Mouse (Mus musculus): ENCODE results near the gene Mrpl30. TPM values are rescaled to one million over a fixed set of nuclear protein-coding genes. Genes with fewer than 3 reads are reported as not detected.
A peak's percentile ranks its signal among the peaks of the same experiment; 100 is the strongest.

Mrpl30 gene
- polyA plus RNA-seq, 1 experiment: 3.3 TPM

GRCm38 (mm10) chr1:37868640-37869039, 21.6 kb upstream of the Mrpl30 start:
- TF ChIP-seq GATA1 (IDR thresholded peaks at IDR 0.05; ENCODE audit: low read length) (no peak), TAL1 (IDR thresholded peaks at IDR 0.05; ENCODE audit: low read length) (no peak)
- H3K36me3 ChIP-seq (ENCODE audit: control insufficient read depth): no peaks in the 10 kb centered on the region
- H3K27me3 ChIP-seq (ENCODE audit: control insufficient read depth): no peaks in the 10 kb centered on the region
- no peak overlapping the region for H3K4me3 ChIP-seq (replicated peaks)
- no peaks in the 10 kb centered on the region; the same call in 1 of the 2 replicates for H3K9me3 ChIP-seq (ENCODE audit: control insufficient read depth, low read length)
- peaks cover 60% of the 10 kb centered on the region for H3K4me1 ChIP-seq (ENCODE audit: control insufficient read depth)

GRCm38 (mm10) chr1:37869362-37869761, 20.9 kb upstream of the Mrpl30 start:
- H3K27me3 ChIP-seq (ENCODE audit: control insufficient read depth): no peaks in the 10 kb centered on the region
- H3K36me3 ChIP-seq (ENCODE audit: control insufficient read depth): no peaks in the 10 kb centered on the region
- H3K4me1 ChIP-seq (ENCODE audit: control insufficient read depth): peaks cover 55% of the 10 kb centered on the region
- no peak for TF ChIP-seq GATA1 (IDR thresholded peaks at IDR 0.05; ENCODE audit: low read length)
- no peak for TF ChIP-seq TAL1 (IDR thresholded peaks at IDR 0.05; ENCODE audit: low read length)
- no peaks in the 10 kb centered on the region; the same call in 1 of the 2 replicates for H3K9me3 ChIP-seq (ENCODE audit: control insufficient read depth, low read length)
- no peak overlapping the region for H3K4me3 ChIP-seq (replicated peaks)

GRCm38 (mm10) chr1:37871704-37872103, 18.6 kb upstream of the Mrpl30 start, which contains the start of gene Lipt1:
Gene Lipt1, plus strand, starts transcription at chr1:37871738.
- Histone ChIP-seq H3K9me3 (ENCODE audit: control insufficient read depth, low read length) (peaks cover 10% of the 10 kb centered on the region), H3K4me3 (replicated peaks) (peak within 1 kb of the TSS; percentile 75), H3K4me1 (ENCODE audit: control insufficient read depth) (peaks cover 37% of the 10 kb centered on the region), H3K27me3 (ENCODE audit: control insufficient read depth) (no peaks in the 10 kb centered on the region), H3K36me3 (ENCODE audit: control insufficient read depth) (peaks cover 21% of the 10 kb centered on the region)
- TF ChIP-seq TAL1 (IDR thresholded peaks at IDR 0.05; ENCODE audit: low read length) (no peak), GATA1 (IDR thresholded peaks at IDR 0.05; ENCODE audit: low read length) (no peak)

- Histone ChIP-seq H3K9me3 (ENCODE audit: control insufficient read depth, low read length) (peaks cover 10% of the 10 kb centered on the region), H3K4me1 (ENCODE audit: control insufficient read depth) (peaks cover 36% of the 10 kb centered on the region)
- no peak for TF ChIP-seq TAL1 (IDR thresholded peaks at IDR 0.05; ENCODE audit: low read length)
- TF ChIP-seq GATA1 (IDR thresholded peaks at IDR 0.05; ENCODE audit: low read length): no peak
Observed at GRCm38 (mm10) chr1:37872131-37873067, 17.9 kb upstream of the Mrpl30 start.

GRCm38 (mm10) chr1:37873157-37873556, 17.1 kb upstream of the Mrpl30 start:
- Histone ChIP-seq H3K36me3 (ENCODE audit: control insufficient read depth) (peaks cover 35% of the 10 kb centered on the region), H3K4me1 (ENCODE audit: control insufficient read depth) (peaks cover 36% of the 10 kb centered on the region), H3K9me3 (ENCODE audit: control insufficient read depth, low read length) (peaks cover 10% of the 10 kb centered on the region), H3K27me3 (ENCODE audit: control insufficient read depth) (no peaks in the 10 kb centered on the region), H3K4me3 (replicated peaks) (peak overlapping the region; percentile 31)
- no peak for TF ChIP-seq TAL1 (IDR thresholded peaks at IDR 0.05; ENCODE audit: low read length)
- TF ChIP-seq GATA1 (IDR thresholded peaks at IDR 0.05; ENCODE audit: low read length): no peak

More at GRCm38 (mm10) chr1:37872131-37873067, 17.9 kb upstream of the Mrpl30 start:
- Histone ChIP-seq H3K36me3 (ENCODE audit: control insufficient read depth) (peaks cover 28% of the 10 kb centered on the region), H3K4me3 (replicated peaks) (peak overlapping the region; percentile 75), H3K27me3 (ENCODE audit: control insufficient read depth) (no peaks in the 10 kb centered on the region)

GRCm38 (mm10) chr1:37877736-37878460, 12.4 kb upstream of the Mrpl30 start:
- Histone ChIP-seq H3K4me3 (replicated peaks) (no peak overlapping the region), H3K27me3 (ENCODE audit: control insufficient read depth) (no peaks in the 10 kb centered on the region), H3K36me3 (ENCODE audit: control insufficient read depth) (peaks cover 76% of the 10 kb centered on the region), H3K9me3 (ENCODE audit: control insufficient read depth, low read length) (peaks cover 10% of the 10 kb centered on the region), H3K4me1 (ENCODE audit: control insufficient read depth) (peaks cover 4% of the 10 kb centered on the region)
- TF ChIP-seq GATA1 (IDR thresholded peaks at IDR 0.05; ENCODE audit: low read length) (no peak), TAL1 (IDR thresholded peaks at IDR 0.05; ENCODE audit: low read length) (no peak)

GRCm38 (mm10) chr1:37883411-37883810, 6.9 kb upstream of the Mrpl30 start:
- no peaks in the 10 kb centered on the region for H3K9me3 ChIP-seq (ENCODE audit: control insufficient read depth, low read length)
- H3K4me3 ChIP-seq (replicated peaks): no peak overlapping the region
- TF ChIP-seq GATA1 (IDR thresholded peaks at IDR 0.05; ENCODE audit: low read length): no peak
- TF ChIP-seq TAL1 (IDR thresholded peaks at IDR 0.05; ENCODE audit: low read length): no peak
- H3K36me3 ChIP-seq (ENCODE audit: control insufficient read depth): peaks cover 69% of the 10 kb centered on the region
- H3K27me3 ChIP-seq (ENCODE audit: control insufficient read depth): no peaks in the 10 kb centered on the region
- H3K4me1 ChIP-seq (ENCODE audit: control insufficient read depth): peaks cover 39% of the 10 kb centered on the region

GRCm38 (mm10) chr1:37884451-37884850, 5.8 kb upstream of the Mrpl30 start:
- Histone ChIP-seq H3K4me1 (ENCODE audit: control insufficient read depth) (peaks cover 48% of the 10 kb centered on the region), H3K27me3 (ENCODE audit: control insufficient read depth) (no peaks in the 10 kb centered on the region), H3K4me3 (replicated peaks) (no peak overlapping the region), H3K36me3 (ENCODE audit: control insufficient read depth) (peaks cover 59% of the 10 kb centered on the region), H3K9me3 (ENCODE audit: control insufficient read depth, low read length) (no peaks in the 10 kb centered on the region)
- TF ChIP-seq TAL1 (IDR thresholded peaks at IDR 0.05; ENCODE audit: low read length): no peak
- no peak for TF ChIP-seq GATA1 (IDR thresholded peaks at IDR 0.05; ENCODE audit: low read length)

GRCm38 (mm10) chr1:37889206-37889605, 1.1 kb upstream of the Mrpl30 start:
- TF ChIP-seq TAL1 (IDR thresholded peaks at IDR 0.05; ENCODE audit: low read length) (no peak), GATA1 (IDR thresholded peaks at IDR 0.05; ENCODE audit: low read length) (no peak)
- Histone ChIP-seq H3K4me1 (ENCODE audit: control insufficient read depth) (peaks cover 64% of the 10 kb centered on the region), H3K9me3 (ENCODE audit: control insufficient read depth, low read length) (no peaks in the 10 kb centered on the region), H3K36me3 (ENCODE audit: control insufficient read depth) (peaks cover 35% of the 10 kb centered on the region), H3K27me3 (ENCODE audit: control insufficient read depth) (no peaks in the 10 kb centered on the region), H3K4me3 (replicated peaks) (peak overlapping the region; percentile 95)
